Mouse (Mus musculus) right cerebral cortex, postnatal 14 days (tissue): ENCODE data around the gene Fbxo6.
"Not testable (repeated sequence)": the region's sequence is repeated elsewhere in the genome, so short reads cannot be mapped to it uniquely, and the experiment has no call there.

Experiments used
- DNase-seq: peaks from one replicate; pipeline ENCODE4 v3.0.0; 2022

Gene Fbxo6

GRCm38 (mm10) chr4:148151267-148152168 lies at the start of gene Fbxo6:
TSS of gene Fbxo6 (minus strand) at chr4:148152140.
- DNase-seq = peak; percentile 84

DNA sequence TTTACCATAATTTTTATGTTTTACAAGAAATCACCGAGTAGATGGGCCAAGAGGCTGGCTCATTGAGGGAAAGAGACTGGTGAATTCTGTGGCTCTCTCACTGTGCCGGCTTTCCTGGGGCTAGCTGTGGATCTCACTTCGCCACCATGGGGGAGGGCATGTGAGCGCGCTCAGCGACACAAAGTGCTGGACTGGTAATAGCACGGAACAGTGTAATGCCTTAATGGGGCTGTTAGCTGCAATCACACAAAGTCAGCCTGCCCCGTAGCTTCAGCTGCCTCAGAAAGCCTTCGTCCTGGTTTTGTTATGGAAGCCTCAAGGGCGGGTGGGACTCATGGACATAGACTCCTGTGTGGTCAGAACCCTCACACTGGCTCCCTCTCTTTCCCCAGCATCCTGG lies 46.8 kb upstream of the Fbxo6 start:
- DNase-seq = no peak

- DNase-seq = no peak
Measured at GRCm38 (mm10) chr4:148194400-148194799, 42.5 kb upstream of the Fbxo6 start.

GRCm38 (mm10) chr4:148192707-148193245 lies 40.8 kb upstream of the Fbxo6 start:
- no peak for DNase-seq

- not testable (repeated sequence) for DNase-seq
Measured at GRCm38 (mm10) chr4:148188767-148189166, 36.8 kb upstream of the Fbxo6 start.

GRCm38 (mm10) chr4:148185819-148186218 lies 33.9 kb upstream of the Fbxo6 start:
- DNase-seq = no peak

- no peak for DNase-seq
Measured at GRCm38 (mm10) chr4:148184564-148184963, 32.6 kb upstream of the Fbxo6 start.

DNA sequence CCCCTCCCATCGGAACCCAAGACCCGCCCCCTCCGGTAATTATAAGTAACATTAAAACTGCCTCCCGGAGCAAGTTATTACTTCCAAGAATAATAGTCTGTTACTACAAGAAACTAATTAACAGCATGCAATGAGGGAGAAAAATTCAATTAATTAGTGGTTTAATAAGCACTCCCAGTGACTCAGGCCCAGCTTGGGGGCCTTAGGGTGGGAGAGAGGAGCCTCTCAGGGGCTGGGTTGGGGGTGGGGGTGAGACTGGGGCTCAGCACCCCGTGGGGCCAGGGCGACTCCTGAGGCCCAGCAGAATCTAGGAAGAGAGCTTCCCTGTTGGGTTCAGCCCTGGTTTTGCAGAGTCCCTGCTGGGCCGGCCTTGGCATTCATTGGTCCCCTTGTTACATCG lies 30.4 kb upstream of the Fbxo6 start:
- no peak for DNase-seq

DNA sequence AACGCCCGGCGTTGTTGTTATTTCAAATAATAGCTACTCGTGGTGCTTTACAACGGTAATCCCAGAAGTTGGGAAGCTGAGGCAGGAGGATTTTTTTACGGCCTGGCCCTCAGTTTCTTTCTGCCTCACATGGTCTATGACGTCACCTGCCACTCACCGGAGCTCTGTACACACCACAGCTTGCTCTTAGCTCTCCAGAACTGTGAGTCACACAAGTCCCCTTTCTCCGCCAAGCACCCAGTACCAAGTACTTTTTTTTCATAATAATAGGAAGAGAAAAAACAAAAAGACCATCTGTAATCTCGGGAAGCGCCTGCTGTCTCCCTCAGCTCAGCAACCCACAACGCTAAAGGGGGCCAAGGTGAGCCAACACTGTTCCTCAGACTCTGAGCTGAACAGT lies 29.5 kb upstream of the Fbxo6 start:
- DNase-seq = no peak

- no peak for DNase-seq
Measured at GRCm38 (mm10) chr4:148177716-148178115, 25.8 kb upstream of the Fbxo6 start.

GRCm38 (mm10) chr4:148176603-148177002 lies 24.7 kb upstream of the Fbxo6 start:
- DNase-seq = not testable (repeated sequence)

DNA sequence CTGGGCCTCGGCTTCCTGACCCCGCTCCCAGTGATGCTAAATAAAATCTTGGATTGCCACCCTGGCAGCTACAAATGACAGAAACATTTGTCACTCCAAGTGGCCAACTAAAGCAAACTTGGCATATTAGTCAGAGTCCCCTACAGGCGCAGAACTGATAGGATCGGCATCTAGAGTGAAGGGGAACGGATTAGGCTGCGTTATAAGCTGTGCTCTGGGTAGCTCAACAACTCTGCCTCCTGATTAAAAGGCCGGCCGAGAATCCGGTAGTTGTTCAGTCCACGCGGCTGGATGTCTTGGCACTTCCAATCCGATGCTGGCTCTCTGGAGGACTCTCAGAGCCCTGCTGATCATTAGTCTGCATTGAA lies 22.5 kb upstream of the Fbxo6 start:
- no peak for DNase-seq

DNA sequence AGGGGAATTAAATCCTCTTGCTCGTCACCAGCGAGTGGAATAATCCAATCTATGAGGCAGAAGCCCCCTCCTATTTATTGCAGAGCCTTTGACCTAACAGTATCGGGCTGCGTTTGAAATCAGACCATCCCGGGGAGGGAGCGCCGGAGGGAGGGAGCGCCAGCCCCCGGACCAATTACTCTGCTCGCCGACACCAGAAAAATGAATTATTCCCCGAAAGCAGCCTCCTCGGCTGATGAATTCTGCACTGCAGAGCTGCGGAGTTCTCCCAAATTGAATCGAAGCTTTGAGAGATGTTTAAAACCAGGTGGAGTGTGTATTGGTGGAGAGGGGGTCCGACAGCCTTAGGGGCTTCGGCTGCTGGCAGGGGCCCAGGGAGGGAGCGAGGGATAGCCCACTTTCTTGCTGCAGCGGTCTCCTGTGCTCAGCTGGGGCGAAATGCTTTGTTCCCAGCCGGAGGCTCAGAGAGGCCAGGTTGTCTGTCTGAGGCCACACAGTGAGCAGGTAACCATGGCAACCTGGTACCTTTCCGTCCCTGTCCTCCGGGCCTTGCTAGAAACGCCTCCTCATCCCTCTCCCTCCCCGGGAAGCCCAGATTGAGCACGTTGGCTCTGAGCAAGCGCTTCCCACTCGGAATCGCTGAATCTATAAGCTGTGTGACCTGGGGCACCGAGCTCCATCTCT lies 22.0 kb upstream of the Fbxo6 start:
- no peak for DNase-seq

GRCm38 (mm10) chr4:148171261-148171660 lies 19.3 kb upstream of the Fbxo6 start:
- no peak for DNase-seq

GRCm38 (mm10) chr4:148170842-148171241 lies 18.9 kb upstream of the Fbxo6 start:
- peak; percentile 44 for DNase-seq

DNA sequence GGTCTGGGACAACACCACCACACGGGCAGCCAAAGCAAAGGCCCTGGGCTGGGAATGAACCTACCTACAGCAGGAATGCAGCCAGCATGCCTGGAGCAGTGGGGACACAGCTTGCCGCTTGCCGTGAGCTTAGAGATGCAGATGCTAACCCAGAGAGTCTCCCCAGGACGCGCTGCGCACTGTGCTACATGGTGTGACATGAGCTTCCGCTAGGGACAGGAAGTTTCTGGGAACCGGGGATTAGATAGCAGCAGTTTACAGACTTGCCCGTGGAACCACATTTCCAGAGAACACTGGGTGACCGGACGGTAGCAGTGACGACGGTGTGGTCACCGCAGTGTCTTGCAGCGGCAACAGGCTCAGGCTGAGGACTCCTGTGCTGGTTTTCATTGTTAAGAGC lies 17.6 kb upstream of the Fbxo6 start:
- DNase-seq = no peak

DNA sequence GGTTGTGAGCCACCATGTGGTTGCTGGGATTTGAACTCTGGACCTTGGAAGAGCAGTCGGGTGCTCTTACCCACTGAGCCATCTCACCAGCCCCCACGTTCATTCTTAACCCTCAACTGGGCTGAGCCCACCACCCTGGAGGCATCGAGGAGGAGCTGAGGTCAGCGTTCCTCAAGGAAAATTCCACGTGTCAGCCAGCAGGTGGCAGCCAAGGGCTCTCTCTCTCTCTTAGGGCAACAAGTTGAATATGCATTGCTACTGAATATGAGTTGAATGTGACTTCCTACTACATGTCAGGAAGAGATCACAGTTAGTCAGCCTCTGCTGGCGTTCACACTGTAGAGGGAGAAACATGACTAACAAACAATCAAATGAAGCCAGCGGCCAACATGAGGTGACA lies 16.3 kb upstream of the Fbxo6 start:
- peak; percentile 67 for DNase-seq

GRCm38 (mm10) chr4:148166986-148167385 lies 15.0 kb upstream of the Fbxo6 start:
- peak; percentile 83 for DNase-seq

DNA sequence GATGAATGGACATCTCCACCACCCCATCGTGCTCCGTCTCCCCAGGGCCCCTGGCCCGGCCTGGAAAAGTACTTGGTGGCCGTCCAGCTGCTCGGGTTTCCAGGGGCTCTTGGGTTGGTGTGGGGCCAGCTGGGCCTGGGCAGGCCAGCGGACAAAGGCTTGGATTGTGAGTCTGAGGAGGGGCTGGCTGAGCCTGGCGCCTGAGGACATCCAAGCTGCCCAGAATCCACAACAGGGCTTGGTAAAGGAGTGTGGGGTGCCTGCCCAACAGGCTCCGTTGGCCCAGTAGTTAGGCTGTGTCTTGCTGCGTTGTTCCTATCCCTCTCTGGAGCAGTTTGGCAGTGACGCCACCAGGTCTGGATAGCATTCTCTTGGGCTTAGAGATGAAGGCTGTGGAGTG lies 14.5 kb upstream of the Fbxo6 start:
- DNase-seq = peak; percentile 69

DNA sequence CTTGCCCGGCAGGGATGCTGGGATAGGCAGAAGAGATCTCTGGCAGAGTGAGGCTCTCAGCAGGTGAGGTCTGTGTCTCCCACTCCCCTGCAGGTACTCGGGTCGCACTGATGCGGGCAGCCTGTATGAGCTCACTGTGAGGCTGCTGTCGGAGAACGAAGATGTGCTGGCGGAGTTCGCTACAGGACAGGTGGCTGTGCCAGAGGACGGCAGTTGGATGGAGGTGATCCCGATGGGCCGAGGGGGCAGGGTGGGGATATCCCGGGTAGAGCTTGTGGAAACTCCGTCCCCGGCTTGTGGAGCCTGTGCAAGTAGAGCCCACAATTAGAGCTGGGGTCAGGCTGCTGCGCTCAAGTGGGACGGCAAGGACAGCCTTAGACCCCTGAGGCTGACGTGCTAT lies 13.6 kb upstream of the Fbxo6 start:
- DNase-seq = no peak

DNA sequence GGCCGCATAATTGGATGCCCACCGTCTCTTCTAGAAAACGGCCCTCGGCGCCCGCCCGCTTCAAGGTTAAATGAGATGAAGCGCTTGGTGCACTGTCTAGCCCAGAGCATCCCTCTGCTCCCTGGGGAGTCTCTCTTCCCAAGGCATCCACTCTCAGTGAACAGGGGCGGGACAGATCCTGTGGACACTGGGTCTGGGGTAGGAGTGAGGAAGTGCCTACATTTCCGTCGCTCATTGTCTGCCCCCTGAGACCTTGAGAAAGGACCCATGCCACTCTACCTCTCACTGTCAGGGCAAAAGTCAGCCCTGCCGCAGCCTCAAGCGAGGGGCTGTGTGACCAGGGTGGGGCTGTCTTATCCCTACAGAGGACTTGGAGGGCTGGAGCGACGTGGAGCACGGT lies 12.5 kb upstream of the Fbxo6 start:
- DNase-seq = no peak

GRCm38 (mm10) chr4:148164002-148164439 lies 12.1 kb upstream of the Fbxo6 start:
- peak; percentile 81 for DNase-seq

- DNase-seq = peak; percentile 68
Measured at GRCm38 (mm10) chr4:148160436-148161390, 8.8 kb upstream of the Fbxo6 start, which contains the start of the genes Fbxo44 and Fbxo2. TSS of gene Fbxo44 (minus strand) at chr4:148160482. TSS of gene Fbxo2 (plus strand) at chr4:148160621.
